Mouse (Mus musculus) thymus, postnatal 4 days (tissue): ENCODE results near the gene Atp5b.
"Not testable (repeated sequence)": the region's sequence is repeated elsewhere in the genome, so short reads cannot be mapped to it uniquely, and the experiment has no call there.

Experiments
- DNase-seq: peaks from one replicate; pipeline ENCODE4 v3.0.0; 2021

Gene Atp5b

DNA sequence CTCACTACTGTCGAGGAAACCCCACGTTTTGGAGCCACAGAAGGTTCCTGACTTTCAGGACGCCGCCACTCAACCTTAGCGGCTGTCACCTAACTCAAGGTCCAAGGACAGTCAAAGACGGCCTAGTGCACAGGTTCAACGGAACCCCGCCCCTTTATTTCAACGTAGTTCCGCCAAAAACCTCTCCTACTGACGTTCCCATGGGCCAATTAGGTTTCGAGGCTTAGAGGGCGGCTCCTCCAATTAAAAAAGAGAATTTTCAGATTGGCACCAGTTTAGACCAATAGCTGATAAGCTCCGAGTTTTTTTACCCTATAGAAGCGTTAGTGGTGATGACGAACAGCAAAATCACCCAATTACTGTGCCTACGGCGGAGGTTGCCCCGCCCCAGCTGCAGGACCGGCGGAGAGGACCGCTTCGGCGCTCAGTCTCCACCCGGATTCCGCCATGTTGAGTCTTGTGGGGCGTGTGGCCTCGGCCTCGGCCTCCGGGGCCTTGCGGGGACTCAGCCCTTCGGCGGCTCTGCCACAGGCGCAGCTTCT, at the start of gene Atp5b:
Gene Atp5b, plus strand, starts transcription at position 394 of the 542 bp plus-strand sequence.
- DNase-seq: peak; percentile 95

DNA sequence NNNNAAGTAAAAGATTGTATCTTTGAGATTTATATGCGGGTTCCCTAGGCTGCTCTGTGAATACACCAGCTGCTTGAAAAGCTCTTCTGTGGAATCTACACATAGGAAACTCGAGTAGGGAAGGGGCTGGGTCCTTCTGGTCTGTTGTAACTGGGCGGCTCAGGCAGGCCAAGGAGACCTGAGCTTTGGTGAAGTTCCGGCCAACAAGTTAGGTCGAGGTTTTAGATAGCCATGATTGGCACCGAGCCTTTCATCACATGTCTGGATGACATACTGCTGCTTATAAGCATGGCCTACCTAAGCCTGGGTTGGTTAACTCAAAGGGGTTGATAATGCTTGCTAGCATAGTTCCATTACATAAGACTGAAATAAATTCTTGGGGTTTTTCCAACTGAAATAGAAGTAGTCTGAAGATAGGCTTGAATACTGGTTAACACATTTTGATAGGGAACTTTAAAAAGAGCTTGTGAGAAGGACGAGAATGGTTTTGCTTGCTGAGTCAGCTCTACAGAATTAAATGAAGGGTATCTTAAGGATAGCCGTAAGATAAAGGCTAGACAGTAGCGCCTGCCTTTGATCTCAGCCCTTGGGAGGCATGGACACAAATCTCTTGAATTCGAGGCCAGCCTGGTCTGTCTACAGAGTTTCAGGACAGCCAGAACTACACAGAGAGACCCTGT, 46.2 kb upstream of the Atp5b start:
- no peak for DNase-seq

DNA sequence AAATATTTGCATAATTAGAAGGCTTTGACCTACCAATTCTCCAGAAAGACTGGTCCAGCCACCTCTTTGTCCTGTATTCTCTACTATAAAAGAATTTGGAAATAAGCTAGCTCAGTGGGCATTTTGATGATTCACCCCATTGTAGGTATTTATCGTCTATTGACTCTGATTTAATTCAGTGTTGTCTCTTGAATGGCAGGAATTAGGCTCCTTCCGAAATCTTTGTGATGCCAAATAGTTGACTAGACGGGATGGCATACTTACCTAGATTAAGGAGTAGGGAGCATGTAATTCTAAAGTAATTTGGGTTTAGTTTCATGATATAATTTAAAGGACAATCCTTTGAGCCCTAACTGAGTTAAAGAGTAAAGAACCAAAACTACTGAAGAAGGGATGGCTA, 45.2 kb upstream of the Atp5b start:
- DNase-seq: no peak

DNA sequence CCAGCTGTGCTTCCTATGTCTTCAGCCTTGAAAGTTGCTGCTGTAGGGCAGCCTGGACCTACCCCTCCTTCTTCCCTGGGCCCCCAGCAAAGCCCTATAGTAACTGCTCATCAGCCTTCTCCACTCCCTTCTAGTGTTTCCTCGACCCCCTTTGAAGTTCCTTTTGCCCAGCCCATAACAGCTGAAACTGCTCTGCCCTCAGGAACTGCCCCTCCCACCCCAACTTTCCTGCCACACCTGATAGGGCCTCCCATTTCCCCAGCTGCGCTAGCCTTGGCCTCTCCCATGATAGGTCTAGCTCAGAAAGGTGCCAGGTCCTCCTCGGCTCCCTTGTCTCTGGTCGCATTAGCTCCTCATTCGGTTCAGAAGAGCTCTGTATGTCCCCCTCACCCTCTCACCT, 43.9 kb upstream of the Atp5b start:
- peak; percentile 49 for DNase-seq

DNA sequence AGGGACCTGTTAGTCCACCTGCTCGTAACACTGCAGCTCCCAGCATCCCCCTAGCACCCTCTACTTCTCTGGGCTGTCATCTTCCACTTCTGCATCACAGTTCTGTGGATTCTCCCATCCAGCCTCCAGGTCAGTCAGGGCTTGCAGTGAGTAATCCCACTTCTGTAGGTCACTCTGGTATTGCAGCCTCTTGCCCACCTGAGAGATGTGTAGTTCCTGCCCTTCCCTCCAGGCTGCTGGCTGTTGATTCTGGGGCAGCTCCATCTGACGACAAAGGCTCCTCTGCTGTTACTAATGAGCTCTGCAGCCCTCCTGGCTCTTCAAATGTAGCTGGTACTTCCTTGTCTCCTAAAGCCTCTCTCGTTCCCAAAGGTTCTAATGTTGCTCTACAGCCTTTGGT, 43.2 kb upstream of the Atp5b start:
- no peak for DNase-seq

GRCm38 (mm10) chr10:128040293-128040692, 42.8 kb upstream of the Atp5b start:
- no peak for DNase-seq

DNA sequence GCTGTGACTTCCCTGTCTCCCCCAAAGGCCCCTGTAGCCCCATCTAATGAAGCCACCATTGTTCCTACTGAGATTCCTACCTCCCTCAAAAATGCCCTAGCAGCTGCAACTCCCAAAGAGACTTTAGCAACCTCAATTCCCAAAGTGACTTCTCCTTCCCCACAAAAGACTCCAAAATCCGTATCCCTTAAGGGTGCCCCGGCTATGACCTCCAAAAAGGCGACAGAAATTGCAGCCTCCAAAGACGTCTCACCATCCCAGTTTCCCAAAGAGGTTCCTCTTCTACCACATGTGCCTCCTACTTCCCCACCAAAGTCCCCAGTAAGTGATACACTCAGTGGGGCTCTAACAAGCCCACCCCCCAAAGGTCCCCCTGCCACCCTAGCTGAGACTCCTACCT, 41.4 kb upstream of the Atp5b start:
- DNase-seq: no peak

GRCm38 (mm10) chr10:128042466-128042865, 40.6 kb upstream of the Atp5b start:
- no peak for DNase-seq

DNA sequence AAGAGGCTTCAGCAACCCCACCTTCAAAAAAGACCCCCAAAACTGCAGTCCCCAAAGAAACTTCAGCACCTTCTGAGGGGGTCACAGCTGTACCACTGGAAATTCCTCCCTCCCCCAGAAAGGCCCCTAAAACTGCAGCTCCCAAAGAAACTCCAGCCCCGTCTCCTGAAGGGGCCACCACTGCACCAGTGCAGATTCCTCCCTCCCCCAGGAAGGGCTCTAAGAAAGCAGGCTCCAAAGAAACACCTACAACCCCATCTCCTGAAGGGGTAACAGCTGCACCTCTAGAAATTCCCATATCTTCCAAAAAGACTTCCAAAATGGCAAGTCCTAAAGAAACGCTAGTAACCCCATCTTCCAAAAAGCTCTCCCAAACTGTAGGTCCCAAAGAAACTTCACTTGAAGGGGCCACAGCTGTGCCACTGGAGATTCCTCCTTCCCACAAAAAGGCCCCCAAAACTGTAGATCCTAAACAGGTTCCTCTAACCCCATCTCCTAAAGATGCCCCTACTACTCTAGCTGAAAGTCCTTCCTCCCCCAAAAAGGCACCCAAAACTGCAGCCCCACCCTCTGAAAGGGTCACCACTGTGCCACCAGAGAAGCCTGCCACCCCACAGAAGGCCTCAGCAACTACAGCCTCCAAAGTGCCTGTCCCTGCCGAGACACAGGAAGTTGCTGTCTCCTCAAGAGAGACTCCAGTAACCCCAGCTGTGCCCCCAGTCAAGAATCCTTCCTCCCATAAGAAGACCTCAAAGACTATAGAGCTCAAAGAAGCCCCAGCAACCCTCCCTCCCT, 39.8 kb upstream of the Atp5b start:
- DNase-seq: peak; percentile 60

DNA sequence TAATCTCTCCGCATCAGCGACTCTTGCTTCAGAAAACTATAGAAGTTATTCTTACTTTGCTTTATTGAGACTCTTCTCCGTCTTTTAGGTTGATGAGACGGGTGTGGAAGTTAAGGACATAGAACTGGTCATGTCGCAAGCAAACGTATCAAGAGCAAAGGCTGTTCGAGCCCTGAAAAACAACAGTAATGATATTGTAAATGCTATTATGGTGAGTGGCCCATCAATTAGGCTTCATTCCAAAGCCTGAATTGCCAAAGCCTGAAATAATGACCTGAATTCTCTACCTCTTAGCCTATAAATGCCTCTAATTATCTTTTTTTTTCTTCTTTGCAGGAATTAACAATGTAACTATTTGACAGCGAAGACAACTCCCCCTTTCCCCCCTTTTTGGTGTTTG, 34.9 kb upstream of the Atp5b start:
- DNase-seq: no peak

GRCm38 (mm10) chr10:128049741-128050140, 33.3 kb upstream of the Atp5b start:
- no peak for DNase-seq

DNA sequence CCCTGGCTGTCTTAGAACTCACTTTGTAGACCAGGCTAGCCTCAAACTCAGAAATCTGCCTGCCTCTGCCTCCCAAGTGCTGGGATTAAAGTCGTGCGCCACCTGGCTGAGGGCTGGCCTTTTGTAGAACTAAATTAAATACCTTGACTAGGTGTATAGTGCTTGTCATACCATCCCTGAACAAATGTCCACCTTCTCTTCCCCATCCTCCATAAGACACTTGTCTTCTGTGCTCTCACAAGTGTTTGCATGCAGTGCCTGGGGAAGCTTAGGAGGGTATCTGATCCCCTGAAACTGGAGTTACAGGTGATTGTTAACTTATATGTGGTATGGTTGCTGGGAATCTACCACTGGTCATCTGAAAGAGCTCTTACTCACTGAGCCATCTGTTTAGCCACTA, 32.7 kb upstream of the Atp5b start:
- DNase-seq: no peak

DNA sequence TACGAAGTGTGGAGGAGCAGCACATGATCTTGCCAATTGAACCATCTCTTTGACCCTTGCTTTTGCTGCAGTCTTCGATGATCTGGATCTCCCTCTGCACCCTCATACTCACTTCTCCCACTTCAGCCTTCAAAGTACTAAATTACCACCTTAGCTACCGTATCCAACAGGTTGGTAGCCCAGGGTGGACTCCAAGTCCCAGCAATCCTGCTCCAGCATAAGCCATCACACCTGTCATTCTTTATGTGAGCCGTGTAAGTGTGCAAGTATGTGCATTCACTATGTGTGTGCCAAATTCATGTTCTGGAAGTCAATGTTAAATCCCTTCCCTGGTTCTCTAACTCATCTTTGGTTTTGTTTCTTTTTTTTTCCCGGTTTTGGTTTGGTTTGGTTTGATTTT, 31.5 kb upstream of the Atp5b start:
- DNase-seq: no peak

DNA sequence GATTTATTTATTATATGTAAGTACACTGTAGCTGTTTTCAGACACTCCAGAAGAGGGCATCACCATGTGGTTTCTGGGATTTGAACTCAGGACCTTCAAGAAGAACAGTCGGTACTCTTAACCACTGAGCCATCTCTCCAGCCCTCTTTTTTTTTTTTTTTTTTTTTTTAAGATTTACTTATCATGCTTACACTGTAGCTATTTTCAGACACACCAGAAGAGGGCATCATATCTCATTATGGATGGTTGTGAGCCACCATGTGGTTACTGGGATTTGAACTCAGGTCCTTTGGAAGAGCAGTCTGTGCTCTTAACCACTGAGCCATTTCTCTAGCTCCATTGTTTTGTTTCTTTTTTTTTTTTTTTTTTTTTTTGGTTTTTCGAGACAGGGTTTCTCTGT, 30.9 kb upstream of the Atp5b start:
- DNase-seq: not testable (repeated sequence)

- no peak for DNase-seq
These were observed 30.1 kb upstream of the Atp5b start for GRCm38 (mm10) chr10:128053001-128053400.

DNA sequence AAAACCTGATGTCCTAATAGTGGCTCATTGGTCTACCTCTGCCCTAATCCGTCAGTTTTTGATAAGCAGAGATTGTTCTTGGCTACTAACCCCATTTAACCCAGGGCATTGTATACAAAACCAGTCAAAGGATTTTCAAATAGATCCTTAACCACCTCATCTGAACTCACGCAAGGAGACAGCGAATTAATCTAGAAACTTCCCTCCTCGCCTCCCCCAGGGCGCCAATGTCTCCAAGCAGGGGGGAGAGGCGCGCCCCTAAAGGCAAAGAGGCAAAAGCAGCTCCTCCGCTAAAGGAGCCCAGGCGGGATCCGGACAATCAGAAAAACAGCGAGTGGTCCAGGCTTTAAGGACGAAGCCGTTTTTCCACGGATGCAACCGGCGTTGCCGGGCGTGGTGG, 24.9 kb upstream of the Atp5b start:
- no peak for DNase-seq

GRCm38 (mm10) chr10:128058601-128059151, 24.4 kb upstream of the Atp5b start, which contains the start of gene Ptges3:
Gene Ptges3, plus strand, starts transcription at chr10:128058954.
- DNase-seq: peak; percentile 99

GRCm38 (mm10) chr10:128059207-128059981, 23.7 kb upstream of the Atp5b start:
- DNase-seq: peak; percentile 81

DNA sequence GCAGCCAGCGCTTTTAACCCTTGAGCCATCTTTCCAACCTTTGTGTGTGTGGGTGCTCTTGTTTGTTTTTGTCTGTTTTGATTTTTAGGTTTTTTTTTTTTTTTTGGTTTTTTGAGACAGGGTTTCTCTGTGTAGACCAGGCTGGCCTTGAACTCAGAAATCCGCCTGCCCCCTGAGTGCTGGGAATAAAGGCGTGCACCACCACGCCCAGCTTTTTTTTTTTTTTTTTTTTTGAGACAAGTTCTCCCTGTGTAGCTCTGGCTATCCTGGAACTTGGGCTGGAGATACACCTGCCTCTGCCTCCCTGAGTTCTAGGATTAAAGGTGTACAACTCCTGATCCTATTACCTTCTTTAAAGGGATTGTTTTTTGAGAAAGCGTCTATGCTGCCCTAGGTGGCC, 22.0 kb upstream of the Atp5b start:
- DNase-seq: no peak

DNA sequence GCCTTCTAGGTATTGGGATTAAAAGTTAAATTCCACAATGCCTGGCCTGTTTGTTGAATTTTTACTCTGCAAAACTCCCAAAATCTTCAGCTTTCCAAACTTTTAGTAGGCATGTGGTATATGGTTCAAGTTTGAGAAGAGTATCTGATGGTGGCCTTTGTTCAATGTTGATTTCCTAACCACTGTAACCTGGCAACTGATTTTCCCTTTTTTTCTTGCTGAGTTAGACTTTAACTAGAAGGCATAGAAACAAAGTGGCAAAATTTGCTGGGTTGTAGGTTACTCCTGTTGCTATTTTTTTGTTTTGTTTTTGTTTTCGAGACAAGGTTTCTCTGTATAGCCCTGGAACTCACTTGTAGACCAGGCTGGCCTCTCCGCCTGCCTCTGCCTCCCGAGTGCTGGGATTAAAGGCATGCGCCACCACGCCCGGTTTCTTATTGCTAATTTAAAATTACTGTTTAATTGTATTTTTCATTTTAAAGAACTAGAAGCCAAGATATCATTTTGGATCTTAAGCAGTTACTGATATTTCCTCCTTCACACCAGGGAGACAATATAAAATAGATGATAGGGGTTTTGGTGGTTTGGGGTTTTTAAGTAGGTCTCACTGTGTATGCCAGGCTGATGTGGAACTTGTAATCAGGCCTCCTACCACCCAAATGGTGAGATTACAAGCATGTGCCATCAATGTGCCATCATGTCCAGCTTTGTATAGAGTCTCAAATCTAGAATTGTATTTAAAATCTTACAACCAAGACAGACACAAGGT, 20.7 kb upstream of the Atp5b start:
- DNase-seq: no peak

- DNase-seq: no peak
These were observed 17.0 kb upstream of the Atp5b start for GRCm38 (mm10) chr10:128066072-128066471.

DNA sequence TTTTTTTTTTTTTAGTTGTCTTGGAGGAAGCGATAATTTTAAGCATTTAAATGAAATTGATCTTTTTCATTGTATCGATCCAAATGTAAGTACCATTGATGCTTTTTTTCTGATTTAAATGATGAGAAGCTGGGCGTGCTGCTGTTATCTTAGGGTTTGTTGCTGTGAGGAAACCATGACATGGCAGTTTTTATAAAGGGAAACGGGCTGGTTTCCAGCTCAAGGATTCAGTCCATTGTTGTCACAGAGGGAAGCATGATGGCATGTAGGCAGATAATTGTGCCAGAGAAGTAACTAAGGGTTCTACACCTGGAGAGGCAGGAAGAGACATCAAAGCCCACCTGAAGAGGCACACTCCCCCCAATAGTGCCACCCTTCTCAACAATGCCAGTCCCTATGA, 13.9 kb upstream of the Atp5b start:
- DNase-seq: no peak
